Mouse (Mus musculus): ENCODE data around the gene Ccer2.

Ccer2 gene

GRCm38 (mm10) chr7:28756079-28756478, at the start of gene Ccer2:
TSS of gene Ccer2 (plus strand) at chr7:28756174.
- DNase-seq: no peak

GRCm38 (mm10) chr7:28709454-28709853, 46.5 kb upstream of the Ccer2 start:
- DNase-seq: no peak

GRCm38 (mm10) chr7:28710962-28711361, 45.0 kb upstream of the Ccer2 start:
- DNase-seq: peak; percentile 22

- no peak for DNase-seq
Measured at GRCm38 (mm10) chr7:28714667-28715066, 41.3 kb upstream of the Ccer2 start.

- peak; percentile 44 for DNase-seq
Measured at GRCm38 (mm10) chr7:28715598-28715997, 40.4 kb upstream of the Ccer2 start.

- DNase-seq: peak; percentile 71
Measured at GRCm38 (mm10) chr7:28716590-28717281, 39.2 kb upstream of the Ccer2 start, which contains the start of gene Fbxo17. TSS of gene Fbxo17 (plus strand) at chr7:28716804.

- no peak for DNase-seq
Measured at GRCm38 (mm10) chr7:28717726-28718125, 38.2 kb upstream of the Ccer2 start.

GRCm38 (mm10) chr7:28719159-28719558, 36.8 kb upstream of the Ccer2 start:
- no peak for DNase-seq

GRCm38 (mm10) chr7:28719650-28720049, 36.3 kb upstream of the Ccer2 start:
- no peak for DNase-seq

GRCm38 (mm10) chr7:28720753-28721537, 35.0 kb upstream of the Ccer2 start:
- DNase-seq: peak; percentile 34

GRCm38 (mm10) chr7:28722079-28722478, 33.9 kb upstream of the Ccer2 start:
- peak; percentile 29 for DNase-seq

- DNase-seq: no peak
Measured at GRCm38 (mm10) chr7:28724613-28725012, 31.4 kb upstream of the Ccer2 start.

- DNase-seq: peak; percentile 86
Measured at GRCm38 (mm10) chr7:28726600-28726999, 29.4 kb upstream of the Ccer2 start.

GRCm38 (mm10) chr7:28727649-28728340, 28.2 kb upstream of the Ccer2 start:
- DNase-seq: no peak

GRCm38 (mm10) chr7:28732341-28733142, 23.4 kb upstream of the Ccer2 start:
- peak; percentile 89 for DNase-seq

- no peak for DNase-seq
Measured at GRCm38 (mm10) chr7:28733211-28733610, 22.8 kb upstream of the Ccer2 start.

- DNase-seq: no peak
Measured at GRCm38 (mm10) chr7:28735701-28736100, 20.3 kb upstream of the Ccer2 start.

GRCm38 (mm10) chr7:28739829-28740228, 16.1 kb upstream of the Ccer2 start:
- DNase-seq: no peak

GRCm38 (mm10) chr7:28740949-28741348, 15.0 kb upstream of the Ccer2 start:
- DNase-seq: no peak

- DNase-seq: no peak
Measured at GRCm38 (mm10) chr7:28741368-28741708, 14.6 kb upstream of the Ccer2 start.

GRCm38 (mm10) chr7:28741709-28742438, 14.1 kb upstream of the Ccer2 start, which contains the start of the genes Mrps12 and Sars2:
TSS of gene Mrps12 (minus strand) at chr7:28741820.
TSS of gene Sars2 (plus strand) at chr7:28741992.
- peak; percentile 93 for DNase-seq

- no peak for DNase-seq
Measured at GRCm38 (mm10) chr7:28749935-28750334, 6.0 kb upstream of the Ccer2 start.
